Mouse (Mus musculus) left cerebral cortex, postnatal 14 days (tissue): Measurements from ENCODE around the gene Tmem177. TPM values are rescaled to one million over a fixed set of nuclear protein-coding genes. Genes with fewer than 3 reads are reported as not detected.

Experiments used
- DNase-seq, 2 experiments: peaks; one replicate each; pipeline ENCODE4 v3.0.0; 2021 to 2022; ENCODE audit warnings: low spot score in 2 of 2, mixed read lengths in 1 of 2
- intact Hi-C: fragments of 180-260 bp; cut with DNase I; formaldehyde crosslinking; loops from one replicate; pipeline ENCODE4 v1.15.1; 2025
- total RNA-seq, 2 experiments: library from RNA; stranded (reverse); gene quantifications; 2 replicates each; pipeline ENCODE4 v1.2.3; 2021

The Tmem177 gene
- total RNA-seq, 2 experiments from 2014 or later: 6.2 to 7.1 TPM

DNA sequence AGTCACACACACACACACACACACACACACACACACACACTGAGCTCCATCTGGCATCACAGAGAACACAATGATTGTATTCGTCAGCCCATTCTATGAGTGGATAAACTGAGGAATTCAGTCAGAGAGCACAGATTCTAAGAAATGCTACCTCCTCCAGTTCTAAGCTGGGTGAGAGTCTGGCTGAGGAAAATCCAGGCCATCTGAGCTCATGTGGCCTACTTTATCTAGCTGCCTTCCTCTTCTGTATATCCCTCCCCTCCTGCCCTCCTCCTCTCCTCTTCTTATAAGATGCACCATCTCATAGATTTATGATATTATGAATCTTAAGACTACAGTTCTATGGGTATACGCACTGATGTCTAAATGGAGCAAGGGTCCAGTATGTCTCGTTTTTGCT lies 19.4 kb downstream of the Tmem177 start:
- intact Hi-C loops: loop anchor here (5.0 kb wide), 2 partner anchors 56 to 76 kb away; partner anchors contain the start of gene Ptpn4
- DNase-seq: no peak

- peak in 1 of 2 experiments; percentile 26 for DNase-seq
- intact Hi-C loops: loop anchor here (5.0 kb wide), 2 partner anchors 56 to 76 kb away; partner anchors contain the start of gene Ptpn4
These were observed 20.1 kb downstream of the Tmem177 start for GRCm38 (mm10) chr1:119892933-119893332.

DNA sequence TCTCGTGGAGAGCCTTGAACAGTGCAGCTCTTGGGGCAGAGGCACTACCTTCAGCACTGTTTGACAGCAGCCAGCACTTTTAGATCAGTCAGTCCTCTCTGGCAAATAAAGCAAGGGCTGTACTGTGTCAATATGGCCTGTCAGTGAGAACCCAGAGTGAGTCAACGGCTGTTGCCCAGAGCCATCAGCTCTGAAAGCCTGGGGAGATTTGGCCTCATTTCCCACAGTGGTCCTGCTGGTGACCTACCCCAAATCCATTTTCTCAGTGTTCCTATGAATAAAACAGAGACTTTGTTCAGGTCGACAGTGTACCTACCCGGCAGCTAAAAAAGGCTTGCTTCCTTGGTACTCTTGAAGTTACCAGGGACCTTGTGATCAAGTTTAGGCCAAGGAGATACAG lies 21.1 kb downstream of the Tmem177 start:
- intact Hi-C loops: loop anchor here (5.0 kb wide), 2 partner anchors 55 to 75 kb away; partner anchors contain the start of gene Ptpn4

DNA sequence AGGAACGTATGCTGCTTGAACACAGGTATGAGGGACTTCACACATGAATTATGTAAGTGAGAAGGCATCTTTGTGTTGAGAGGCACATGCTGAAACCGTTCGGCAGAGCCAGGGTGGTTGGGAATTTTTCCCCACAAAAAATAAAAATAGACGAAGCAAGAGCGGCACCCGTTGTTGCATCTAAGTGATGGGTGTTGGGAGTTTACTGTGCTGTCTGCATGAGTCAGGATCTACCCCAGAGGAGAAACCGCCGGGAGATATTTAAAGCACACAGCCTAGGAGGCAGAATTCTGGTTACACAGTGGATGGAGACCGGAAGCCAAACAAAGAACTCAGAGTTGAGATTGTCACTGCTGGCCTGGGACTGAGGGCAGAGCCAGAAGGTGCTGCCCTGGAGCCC lies 21.9 kb downstream of the Tmem177 start:
- DNase-seq: peak; percentile 68 to 80
- intact Hi-C loops: loop anchor here (5.0 kb wide), 2 partner anchors 54 to 74 kb away; partner anchors contain the start of gene Ptpn4

More for the DNA sequence above, 21.1 kb downstream of the Tmem177 start:
- no peak for DNase-seq

GRCm38 (mm10) chr1:119889347-119889746 lies 23.7 kb downstream of the Tmem177 start:
- intact Hi-C loops: no loop called here
- DNase-seq: no peak

DNA sequence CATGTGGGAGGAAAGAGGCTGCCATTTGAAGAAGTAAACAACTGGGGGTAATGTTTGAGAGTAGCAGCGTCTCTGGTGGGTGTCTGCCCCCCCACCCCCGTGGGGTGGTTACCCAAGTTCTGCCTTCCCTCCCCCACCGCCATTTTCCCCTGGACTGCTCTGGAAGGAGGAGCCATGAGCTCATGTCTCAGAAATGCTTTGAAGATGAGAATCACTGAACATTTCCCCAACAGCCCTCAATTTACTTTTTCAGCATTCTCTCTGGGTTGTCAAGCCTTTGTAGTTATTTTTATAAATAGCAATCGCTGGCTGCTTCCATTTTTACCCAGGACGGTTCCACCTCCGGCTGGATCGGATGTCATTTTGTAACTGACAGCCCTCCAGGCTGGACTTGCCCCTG lies 26.7 kb downstream of the Tmem177 start:
- intact Hi-C loops: no loop called here

GRCm38 (mm10) chr1:119884272-119884671 lies 28.7 kb downstream of the Tmem177 start:
- intact Hi-C loops: no loop called here
- DNase-seq: peak in 1 of 2 experiments; percentile 55

More for the DNA sequence above, 26.7 kb downstream of the Tmem177 start:
- no peak for DNase-seq

GRCm38 (mm10) chr1:119878909-119879308 lies 34.1 kb downstream of the Tmem177 start:
- peak in 1 of 2 experiments; percentile 70 for DNase-seq
- intact Hi-C loops: no loop called here

GRCm38 (mm10) chr1:119877469-119877868 lies 35.5 kb downstream of the Tmem177 start:
- intact Hi-C loops: no loop called here
- DNase-seq: no peak

DNA sequence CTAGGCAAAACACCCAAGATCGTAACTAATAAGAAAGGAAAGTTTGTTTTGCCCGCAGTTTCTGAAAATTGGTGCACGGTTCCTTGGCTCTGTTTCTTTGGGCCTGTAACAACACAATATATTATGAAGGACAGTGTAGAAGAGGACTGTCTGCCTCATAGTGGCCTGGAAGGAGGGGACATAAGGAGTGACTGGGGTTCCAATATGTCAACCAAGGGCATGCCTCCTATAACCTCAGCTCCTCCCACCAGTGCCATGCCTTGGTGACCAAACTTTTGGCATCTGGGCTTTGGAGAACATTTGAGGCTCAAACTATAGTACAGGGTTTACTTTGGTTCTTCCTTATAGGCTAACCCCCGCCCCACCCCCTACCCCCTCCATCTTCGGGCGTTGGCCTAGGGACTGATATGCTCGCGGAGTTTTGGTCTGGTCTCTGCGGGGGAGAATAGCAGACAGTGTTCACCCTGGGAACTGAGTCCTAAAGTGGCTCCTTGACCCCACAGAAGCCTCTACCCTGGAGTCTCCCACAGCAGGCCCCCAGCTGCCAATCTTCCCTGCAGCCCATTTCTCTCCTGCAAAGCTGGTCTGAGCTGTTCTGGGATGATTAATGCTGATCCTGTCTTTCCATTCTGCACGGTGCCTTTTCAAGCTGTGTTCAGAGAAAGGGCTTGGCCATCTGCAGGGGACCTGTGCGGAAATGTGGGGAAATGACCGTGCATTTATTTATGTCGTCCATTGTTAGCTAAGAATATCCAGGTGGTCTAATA lies 44.4 kb downstream of the Tmem177 start:
- intact Hi-C loops: no loop called here
- no peak for DNase-seq

DNA sequence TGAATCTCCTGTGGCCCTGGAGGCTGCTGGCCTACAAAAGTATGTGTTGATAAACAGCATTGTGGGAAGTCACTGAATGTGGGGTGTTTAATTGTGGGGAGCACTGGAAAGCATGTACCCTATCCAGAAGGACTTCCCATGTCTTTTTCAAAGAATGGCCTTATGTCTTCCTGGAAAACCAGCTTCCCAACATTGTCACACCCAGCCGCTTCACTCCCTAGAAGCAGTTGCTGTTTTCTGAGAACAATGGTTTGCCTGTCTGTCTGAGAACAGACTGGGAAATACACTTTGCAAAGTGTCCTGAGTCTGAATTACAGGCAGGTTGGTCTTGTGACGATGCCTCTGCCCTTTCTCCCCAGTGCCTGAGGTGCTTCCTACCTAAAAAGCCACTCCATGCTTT lies 45.7 kb downstream of the Tmem177 start:
- no peak for DNase-seq
- intact Hi-C loops: no loop called here

- no peak for DNase-seq
- intact Hi-C loops: no loop called here
These were observed 47.7 kb downstream of the Tmem177 start for GRCm38 (mm10) chr1:119865311-119865710.

DNA sequence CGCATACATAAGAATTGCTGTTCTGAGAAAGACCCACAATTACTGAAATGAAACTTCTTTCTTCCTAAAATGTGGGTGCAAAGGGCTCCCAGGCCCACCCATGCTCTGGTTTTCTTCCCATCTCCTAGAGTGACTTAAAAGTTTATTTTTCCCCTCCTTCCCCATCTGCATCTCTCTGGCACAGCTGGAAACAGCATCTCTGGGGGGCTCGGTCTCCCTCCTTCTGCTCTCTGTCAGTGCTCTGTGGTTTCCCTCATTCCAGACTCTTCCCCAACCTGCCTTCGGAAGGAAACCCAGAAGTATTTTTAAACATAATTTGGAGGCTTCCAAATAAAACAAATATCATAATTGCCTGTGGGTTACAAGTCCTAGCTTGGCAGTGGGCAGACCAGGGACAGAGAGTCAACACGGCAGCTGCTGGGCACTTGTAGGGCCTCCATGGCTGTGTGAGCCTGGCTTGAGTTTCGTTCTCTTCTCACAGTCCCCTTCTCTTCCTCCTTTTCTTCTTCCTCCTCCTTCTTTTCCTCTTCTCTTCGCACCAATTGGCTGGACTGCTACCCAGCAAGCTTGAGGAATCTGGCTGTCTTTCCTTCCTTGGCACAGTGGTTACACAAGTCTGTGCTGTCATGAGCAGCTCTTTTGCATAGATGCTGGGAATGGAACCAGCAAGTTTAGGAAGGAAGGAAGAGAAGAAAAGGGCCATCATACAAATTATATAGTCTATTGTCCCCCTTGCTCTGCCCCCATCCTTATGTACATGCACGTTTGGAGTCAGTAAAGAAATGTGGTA lies 49.3 kb downstream of the Tmem177 start:
- intact Hi-C loops: no loop called here
- peak in 1 of 2 experiments; percentile 14 for DNase-seq

DNA sequence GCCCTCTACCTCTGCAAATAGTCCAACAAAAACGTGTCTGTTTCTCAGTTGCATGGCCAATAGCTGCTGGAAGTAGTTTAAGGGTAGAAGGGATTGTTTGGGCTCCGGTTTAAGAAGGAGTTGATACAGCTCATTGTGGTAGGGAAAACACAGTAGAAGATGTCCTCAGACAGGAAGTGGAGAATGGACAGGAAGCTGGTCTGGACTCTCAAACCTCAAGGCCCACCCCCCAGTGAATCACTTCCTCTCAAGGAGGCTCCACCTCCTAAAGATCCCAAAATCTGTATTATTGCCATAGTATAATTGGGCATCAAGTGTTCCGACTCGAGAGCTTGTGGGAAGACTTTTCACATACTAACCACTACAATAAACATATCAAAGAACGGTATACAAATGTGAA lies 53.4 kb downstream of the Tmem177 start:
- no peak for DNase-seq
- intact Hi-C loops: no loop called here

Other genes starting within 250 kb of the Tmem177 start
- gene Ptpn4, start 75.6 kb downstream of the Tmem177 start, total RNA-seq: 10 to 100 TPM; 56.9 to 68.0 TPM
- gene Cfap221, start 84.0 kb upstream of the Tmem177 start, total RNA-seq: under 1 TPM; 0.38 to 0.59 TPM
- under 1 TPM; 0.76 to 0.90 TPM for gene Sctr, start 93.7 kb upstream of the Tmem177 start, total RNA-seq
- 1 to 10 TPM; 1.7 to 1.8 TPM for gene Tmem37, start 160.9 kb upstream of the Tmem177 start, total RNA-seq
- 100 to 1,000 TPM; 281 to 285 TPM for gene Dbi, start 207.9 kb upstream of the Tmem177 start, total RNA-seq
- gene 3110009E18Rik, start 208.0 kb upstream of the Tmem177 start, total RNA-seq: 1 to 10 TPM; 4.8 to 8.8 TPM